Mouse (Mus musculus) liver, embryonic 14.5 days (tissue): ENCODE results near the gene Msi2. TPM values are rescaled to one million over a fixed set of nuclear protein-coding genes. Genes with fewer than 3 reads are reported as not detected.

ENCODE experiments used
- ATAC-seq: fragments of 200-750 bp; cut with Nextera tagmentation; 2 replicates; pipeline ENCODE4 v1.8.0; 2017; ENCODE audit warnings: moderate number of reproducible peaks, mild to moderate bottlenecking, moderate library complexity; ENCODE audit not compliant: insufficient read depth
- DNase-seq, 3 experiments: peaks; one replicate each; pipeline ENCODE4 v3.0.0-alpha.2; 2012 to 2013; ENCODE audit warnings: low read depth in 3 of 3, low spot score in 3 of 3
- H3K27ac ChIP-seq: fragments of 300-500 bp; sonication (generic); 2 replicates; pipeline ENCODE4 v1.5.1; 2014; ENCODE audit warnings: moderate library complexity, mild to moderate bottlenecking, control low read depth, inconsistent platforms
- H3K27me3 ChIP-seq: fragments of 300-500 bp; sonication (generic); 2 replicates; pipeline ENCODE4 v1.6.1; 2014; ENCODE audit warnings: mild to moderate bottlenecking, low read length, moderate library complexity; ENCODE audit not compliant: control insufficient read depth, insufficient read depth
- H3K36me3 ChIP-seq: fragments of 300-500 bp; sonication (generic); replicated peaks from 2 replicates; pipeline ENCODE4 v1.6.1; 2014; ENCODE audit warnings: low read depth; ENCODE audit not compliant: control insufficient read depth, insufficient read depth
- H3K4me1 ChIP-seq, 2 experiments: fragments of 200-500 bp in 1 of 2; fragments of 300-500 bp in 1 of 2; sonication (generic) in 1 of 2; replicated peaks; 2 replicates each; pipeline ENCODE4 v1.6.1; 2012 to 2014; ENCODE audit warnings: antibody characterized with exemption in 1 of 2, inconsistent platforms in 1 of 2, low read length in 1 of 2; ENCODE audit not compliant: control insufficient read depth in 2 of 2, insufficient read depth in 2 of 2
- H3K4me2 ChIP-seq: fragments of 300-500 bp; sonication (generic); 2 replicates; pipeline ENCODE4 v1.6.1; 2014; ENCODE audit warnings: low read depth, mild to moderate bottlenecking, control low read depth, moderate library complexity
- H3K4me3 ChIP-seq, 2 experiments: fragments of 200-500 bp in 1 of 2; fragments of 300-500 bp in 1 of 2; sonication (generic) in 1 of 2; 2 replicates each; pipeline ENCODE4 v1.5.1; 2012 to 2014; ENCODE audit warnings: low read depth in 2 of 2, low read length in 2 of 2, mild to moderate bottlenecking in 2 of 2, control low read depth in 1 of 2, inconsistent platforms in 1 of 2, moderate library complexity in 1 of 2; ENCODE audit not compliant: insufficient read depth in 1 of 2
- H3K9ac ChIP-seq: fragments of 300-500 bp; sonication (generic); replicated peaks from 2 replicates; pipeline ENCODE4 v1.6.1; 2014; ENCODE audit warnings: mild to moderate bottlenecking, control low read depth, moderate library complexity
- H3K9me3 ChIP-seq: fragments of 300-500 bp; sonication (generic); 2 replicates; pipeline ENCODE4 v1.6.1; 2016; ENCODE audit warnings: low read length, mixed read lengths; ENCODE audit not compliant: control insufficient read depth
- CTCF ChIP-seq: IDR thresholded peaks from 2 replicates; pipeline ENCODE4 v1.5.1; 2016; ENCODE audit warnings: antibody characterized with exemption, low read depth, control low read depth
- EP300 ChIP-seq: IDR thresholded peaks from 2 replicates; pipeline ENCODE4 v1.6.1; 2016; ENCODE audit warnings: antibody characterized with exemption, low read depth
- WGBS: fragments of 180-500 bp; shearing (Covaris S2); extraction: QIAGEN DNeasy Blood & Tissue Kit; methylation state at CpG from one replicate; pipeline ENCODE4 v1.1.7; 2014; ENCODE audit not compliant: insufficient replicate concordance; 5-methylcytosine and 5-hydroxymethylcytosine counted together
- polyA plus RNA-seq, 2 experiments: library from polyadenylated mRNA; depleted of rRNA in 1 of 2; stranded (reverse) in 1 of 2; unstranded in 1 of 2; fragments of >200 nt; fragmentation: Nextera tagmentation in 1 of 2; extraction: Ambion mirVana in 1 of 2; gene quantifications; 2 replicates each; pipeline versions ENCODE4 v1.2.1 to v1.2.3; 2012 to 2014

Msi2 gene
- polyA plus RNA-seq, 2 experiments = 2.1 to 6.2 TPM

DNA sequence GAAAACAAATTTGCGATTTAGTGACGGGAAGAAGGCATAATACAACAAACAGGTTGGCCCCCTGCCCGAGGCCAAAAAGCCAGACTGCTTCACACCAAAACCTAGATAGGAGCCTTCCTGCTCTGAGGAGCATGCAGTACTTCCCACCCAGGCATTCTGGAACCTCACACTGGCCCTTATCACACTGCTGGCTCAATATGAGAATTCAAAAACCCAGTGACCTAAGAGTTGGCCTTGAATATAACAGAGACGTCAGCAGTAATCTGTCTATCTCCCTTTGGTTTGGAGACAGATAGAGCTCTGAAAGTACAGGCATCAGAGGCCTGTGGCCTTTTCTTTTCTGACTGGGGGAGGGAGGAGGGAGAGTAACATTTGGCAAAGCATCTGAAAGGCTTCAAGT, 194.4 kb downstream of the Msi2 start:
- Histone ChIP-seq H3K27me3 (no peaks in the 10 kb centered on the region), H3K4me3 (no peak overlapping the region), H3K9ac (no peak overlapping the region), H3K27ac (no peak overlapping the region), H3K4me1 (peaks cover 0 to 19% of the 10 kb centered on the region in 2 experiments; a peak in 3 of 4 replicates), H3K9me3 (no peaks in the 10 kb centered on the region), H3K4me2 (no peak overlapping the region), H3K36me3 (no peaks in the 10 kb centered on the region)
- ATAC-seq = no peak
- DNase-seq = no peak
- WGBS = 36% methylated on average over 4 of the region's 4 CpGs
- no peak for TF ChIP-seq CTCF
- TF ChIP-seq EP300 = no peak

- Histone ChIP-seq H3K9ac (no peak overlapping the region), H3K4me1 (peaks cover 0 to 17% of the 10 kb centered on the region in 2 experiments; a peak in 3 of 4 replicates), H3K9me3 (no peaks in the 10 kb centered on the region), H3K27me3 (no peaks in the 10 kb centered on the region), H3K4me2 (no peak overlapping the region), H3K4me3 (no peak overlapping the region), H3K36me3 (no peaks in the 10 kb centered on the region), H3K27ac (no peak overlapping the region)
- TF ChIP-seq CTCF = no peak
- no peak for TF ChIP-seq EP300
- no peak for DNase-seq
- 58% methylated on average over 6 of the region's 6 CpGs for WGBS
- no peak for ATAC-seq
These were observed 194.8 kb downstream of the Msi2 start for GRCm38 (mm10) chr11:88523511-88523910.

GRCm38 (mm10) chr11:88522114-88522513, 196.2 kb downstream of the Msi2 start:
- DNase-seq (no peak), ATAC-seq (no peak)
- no peaks in the 10 kb centered on the region for H3K9me3 ChIP-seq
- no peak overlapping the region for H3K4me3 ChIP-seq
- H3K27me3 ChIP-seq = no peaks in the 10 kb centered on the region
- no peak overlapping the region for H3K9ac ChIP-seq
- peaks cover 0 to 6% of the 10 kb centered on the region in 2 experiments; a peak in 2 of 4 replicates for H3K4me1 ChIP-seq
- no peaks in the 10 kb centered on the region for H3K36me3 ChIP-seq
- no peak for TF ChIP-seq CTCF
- no peak for TF ChIP-seq EP300
- H3K4me2 ChIP-seq = no peak overlapping the region
- no peak overlapping the region for H3K27ac ChIP-seq
- WGBS = 61% methylated on average over 5 of the region's 5 CpGs

GRCm38 (mm10) chr11:88520951-88521730, 197.2 kb downstream of the Msi2 start:
- peaks cover 0 to 6% of the 10 kb centered on the region in 2 experiments; a peak in 2 of 4 replicates for H3K4me1 ChIP-seq
- H3K9ac ChIP-seq = no peak overlapping the region
- WGBS = 70% methylated on average over 19 of the region's 19 CpGs
- H3K27me3 ChIP-seq = no peaks in the 10 kb centered on the region
- TF ChIP-seq CTCF = no peak
- TF ChIP-seq EP300 = no peak
- DNase-seq = no peak
- H3K4me2 ChIP-seq = no peak overlapping the region
- H3K27ac ChIP-seq = no peak overlapping the region
- no peaks in the 10 kb centered on the region for H3K9me3 ChIP-seq
- ATAC-seq = no peak
- H3K4me3 ChIP-seq = no peak overlapping the region
- H3K36me3 ChIP-seq = no peaks in the 10 kb centered on the region

DNA sequence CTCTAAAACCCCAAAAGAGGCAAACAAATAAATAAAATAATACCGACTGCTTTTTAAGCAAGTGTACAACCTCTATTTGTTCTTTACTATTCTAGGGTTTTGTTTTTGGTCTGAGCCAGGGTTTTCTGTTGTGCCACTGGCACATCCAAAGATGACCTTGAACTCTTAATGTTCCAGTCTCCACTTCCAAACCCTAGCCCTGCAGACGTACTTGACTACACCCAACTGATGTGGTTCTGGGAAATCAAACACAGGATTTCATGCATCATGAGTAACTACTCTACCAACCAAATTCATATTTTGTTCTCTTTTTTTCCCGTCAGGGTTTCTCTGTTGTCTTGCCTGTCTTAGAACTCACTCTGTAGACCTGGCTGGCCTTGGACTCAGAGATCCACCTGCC, 200.0 kb downstream of the Msi2 start:
- no peak for ATAC-seq
- TF ChIP-seq CTCF = no peak
- no peak for TF ChIP-seq EP300
- no peaks in the 10 kb centered on the region for H3K36me3 ChIP-seq

More for the DNA sequence above, 200.0 kb downstream of the Msi2 start:
- WGBS = 69% methylated on average over 3 of the region's 3 CpGs
- H3K9me3 ChIP-seq = no peaks in the 10 kb centered on the region
- no peak for DNase-seq
- H3K4me1 ChIP-seq = peaks cover 0 to 2% of the 10 kb centered on the region in 2 experiments; a peak in 2 of 4 replicates
- H3K4me2 ChIP-seq = no peak overlapping the region
- H3K27me3 ChIP-seq = no peaks in the 10 kb centered on the region
- H3K4me3 ChIP-seq = no peak overlapping the region
- no peak overlapping the region for H3K9ac ChIP-seq
- H3K27ac ChIP-seq = no peak overlapping the region
